Mouse (Mus musculus) thymus, postnatal 14 days (tissue): ENCODE measurements around the gene Rho.

Experiments
- DNase-seq: peaks from one replicate; pipeline ENCODE4 v3.0.0; 2021

Gene Rho

GRCm38 (mm10) chr6:115978596-115978995, 47.0 kb downstream of the Rho start:
- no peak for DNase-seq

DNA sequence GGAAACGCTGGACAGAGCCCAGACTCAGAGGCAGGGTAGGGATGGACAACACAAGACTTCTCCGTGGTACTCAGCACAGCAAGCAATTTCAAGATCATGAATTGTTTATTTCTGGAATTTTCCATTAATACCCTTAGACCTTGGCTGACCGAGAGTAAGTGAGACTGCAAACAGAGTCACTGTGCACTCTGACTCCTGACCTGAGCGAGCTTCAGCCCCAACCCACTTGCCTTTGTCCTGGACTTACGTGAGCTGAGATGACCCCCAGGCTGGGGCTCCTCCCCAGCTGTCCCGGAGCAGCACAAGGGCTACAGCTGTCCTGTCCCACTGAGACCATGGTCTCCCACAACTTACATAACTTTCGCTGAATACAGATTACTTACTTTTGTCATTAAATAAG, 51.3 kb downstream of the Rho start:
- no peak for DNase-seq

GRCm38 (mm10) chr6:115983306-115984038, 51.9 kb downstream of the Rho start:
- no peak for DNase-seq

DNA sequence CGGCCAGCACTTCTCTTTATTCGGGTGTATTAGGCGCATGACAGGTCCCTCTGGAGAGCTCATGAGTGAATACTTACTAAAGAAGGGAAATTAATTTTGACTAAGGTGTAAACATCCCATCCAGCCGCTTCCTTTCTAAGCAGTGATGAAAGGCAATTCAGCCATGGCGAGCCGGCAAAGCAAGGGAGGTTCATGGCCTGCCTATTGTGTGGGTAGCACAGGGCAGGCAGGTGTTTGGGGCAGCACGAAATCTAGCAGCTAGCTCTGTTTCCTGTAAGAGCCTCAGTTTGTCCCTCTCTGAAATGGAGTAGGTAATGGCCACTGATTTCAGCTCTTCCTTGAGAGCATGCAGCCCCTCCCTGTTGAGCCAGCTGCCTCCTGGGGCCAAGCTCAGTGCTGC, 53.0 kb downstream of the Rho start:
- DNase-seq: peak; percentile 42

DNA sequence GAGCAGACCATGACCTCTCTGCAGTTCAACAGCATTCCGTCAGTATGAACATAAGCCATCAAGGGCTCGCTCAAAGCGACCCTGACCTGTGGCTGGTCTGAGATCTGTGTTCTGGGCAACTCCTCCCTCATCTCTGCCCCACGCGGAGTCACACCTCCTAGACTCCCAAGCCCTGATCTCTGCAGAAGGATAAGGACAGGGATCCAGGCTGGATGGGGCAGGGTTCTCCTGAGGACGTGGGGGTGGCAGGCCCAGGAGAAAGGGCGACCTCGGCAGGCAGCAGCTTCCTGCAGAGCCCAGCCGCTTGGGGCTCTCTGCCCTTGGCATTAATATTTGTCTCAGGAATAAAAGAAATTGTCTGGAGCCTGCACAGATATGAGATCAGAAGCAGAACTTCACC, 54.1 kb downstream of the Rho start:
- DNase-seq: no peak

DNA sequence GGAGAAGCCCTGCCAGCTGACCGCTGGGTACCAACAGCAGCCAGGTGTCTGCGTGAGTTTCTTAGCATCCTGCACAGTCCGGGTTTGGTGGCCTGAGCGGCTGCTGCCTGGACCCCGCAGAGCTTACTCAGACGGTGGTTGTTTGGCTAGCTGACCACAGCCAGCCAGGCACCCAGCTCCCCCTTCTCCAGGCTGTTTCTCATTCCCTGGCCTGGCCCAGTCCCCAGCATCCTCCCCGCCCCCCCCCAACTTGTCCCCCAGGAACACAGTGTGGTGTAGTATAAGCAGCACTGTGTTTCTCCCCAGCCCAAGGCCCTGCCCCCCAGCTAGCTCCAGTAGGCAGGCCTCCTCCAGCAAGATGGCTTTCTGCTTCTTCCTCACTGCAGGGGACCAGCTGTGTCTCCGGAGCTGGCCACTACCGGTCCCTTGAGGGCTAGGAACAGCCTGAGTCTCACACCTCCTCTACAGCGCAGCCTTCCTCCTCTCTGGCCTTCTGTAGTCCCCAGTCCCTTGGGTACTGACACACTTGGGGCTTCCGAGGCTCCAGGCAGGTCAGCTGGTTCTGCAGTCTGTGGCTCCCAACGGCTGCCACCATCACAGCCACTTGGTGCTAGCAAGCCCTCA, 55.0 kb downstream of the Rho start:
- no peak for DNase-seq

GRCm38 (mm10) chr6:115987096-115987747, 55.7 kb downstream of the Rho start:
- DNase-seq: no peak

DNA sequence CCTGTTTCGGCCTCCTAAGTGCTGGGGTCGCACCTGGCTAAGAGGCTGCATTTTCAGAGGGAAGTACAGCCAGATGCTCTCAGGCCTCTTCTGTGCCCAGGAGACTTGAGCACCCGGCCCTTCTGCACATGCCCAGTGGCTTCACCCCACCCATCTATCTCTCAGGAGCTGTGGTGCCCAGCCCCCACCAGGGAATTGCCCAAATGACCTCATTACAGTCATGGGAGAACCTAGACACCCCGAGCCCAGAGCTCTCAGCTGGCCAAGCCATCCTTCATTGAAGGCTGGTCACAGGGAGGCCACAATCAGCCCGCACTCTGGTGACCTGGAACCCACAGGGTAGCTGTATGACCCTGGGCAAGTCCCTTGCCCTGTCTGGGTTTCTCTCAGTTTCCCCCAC, 57.5 kb downstream of the Rho start:
- peak; percentile 56 for DNase-seq

- peak; percentile 91 for DNase-seq
Observed at GRCm38 (mm10) chr6:115989607-115990006, 58.1 kb downstream of the Rho start.
